Mouse (Mus musculus) common myeloid progenitor, adult 5-6 weeks (primary cell): ENCODE data around the gene Eml1. TPM values are rescaled to one million over a fixed set of nuclear protein-coding genes. Genes with fewer than 3 reads are reported as not detected.

ENCODE experiments used
- ATAC-seq: replicated peaks from 2 replicates; pipeline ENCODE4 v1.8.0; 2016; ENCODE audit warnings: low read depth, mild to moderate bottlenecking, moderate TSS enrichment, inconsistent platforms; ENCODE audit not compliant: poor library complexity, severe bottlenecking
- total RNA-seq: library from RNA; stranded (forward); fragments of 200-1000, 187-1606 nt; gene quantifications from 2 replicates; pipeline ENCODE4 v1.2.3, GENCODE M21; 2017

Eml1 gene
- total RNA-seq, 1 experiment from 2014 or later: not detected

GRCm38 (mm10) chr12:108371429-108371765 is 640 bp downstream of the Eml1 start:
- ATAC-seq: no peak

DNA sequence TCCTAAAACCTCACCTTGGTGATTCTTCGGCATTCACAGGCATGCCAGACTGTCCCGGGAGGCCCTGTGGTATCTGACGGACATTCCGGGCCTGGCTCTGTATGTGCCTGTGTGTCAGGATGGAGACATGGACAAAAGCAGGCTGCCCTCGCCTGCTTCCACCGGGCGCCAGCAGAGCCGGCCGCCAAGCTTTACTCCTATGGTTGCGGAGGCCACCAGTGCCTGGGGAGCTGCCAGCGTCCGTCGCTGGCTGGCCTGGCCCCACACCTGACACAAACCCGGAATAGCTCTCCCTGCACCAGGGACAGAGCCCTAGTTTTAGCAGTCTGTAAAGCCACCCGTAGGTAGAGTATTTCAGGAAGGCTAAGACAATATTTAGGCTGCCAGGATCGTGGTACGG is 1.5 kb downstream of the Eml1 start:
- ATAC-seq: no peak

GRCm38 (mm10) chr12:108373611-108374010 is 2.9 kb downstream of the Eml1 start:
- ATAC-seq: no peak

- ATAC-seq: no peak
Measured at GRCm38 (mm10) chr12:108374689-108375088, 3.9 kb downstream of the Eml1 start.

DNA sequence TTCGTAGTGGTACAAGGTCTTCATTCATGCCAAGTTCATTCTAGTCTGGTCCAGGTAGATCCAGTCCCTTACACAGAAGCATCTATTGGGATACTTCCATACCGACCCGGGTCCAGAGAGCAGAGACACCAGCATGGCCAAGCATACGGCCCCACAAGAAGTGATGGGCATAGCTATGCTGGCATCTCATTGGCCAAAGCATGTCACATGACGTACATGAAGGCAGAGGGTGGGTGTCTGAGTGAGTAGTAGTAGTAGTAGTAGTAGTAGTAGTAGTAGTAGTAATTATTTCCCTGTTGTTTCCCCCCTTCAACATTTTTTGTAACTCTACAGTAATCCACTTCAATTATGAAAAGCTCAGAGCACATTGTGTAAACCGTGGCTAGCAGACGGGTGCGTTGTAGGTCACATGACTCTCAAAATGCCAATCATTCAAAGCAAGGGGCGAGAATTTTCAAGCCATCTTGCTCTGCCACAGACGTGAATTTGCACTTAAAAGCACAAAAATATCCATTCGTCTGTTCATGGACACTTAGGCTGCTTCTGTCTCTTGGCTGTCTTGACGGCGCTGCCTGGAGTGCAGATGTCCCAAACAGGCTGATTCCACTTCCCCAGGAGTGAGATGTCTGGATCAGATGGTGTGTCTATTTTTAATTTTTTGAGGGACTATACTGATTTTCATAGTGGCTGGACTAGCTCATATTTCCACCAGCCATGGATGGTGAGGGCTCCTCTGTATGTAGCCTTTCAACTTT is 7.8 kb downstream of the Eml1 start:
- no peak for ATAC-seq

DNA sequence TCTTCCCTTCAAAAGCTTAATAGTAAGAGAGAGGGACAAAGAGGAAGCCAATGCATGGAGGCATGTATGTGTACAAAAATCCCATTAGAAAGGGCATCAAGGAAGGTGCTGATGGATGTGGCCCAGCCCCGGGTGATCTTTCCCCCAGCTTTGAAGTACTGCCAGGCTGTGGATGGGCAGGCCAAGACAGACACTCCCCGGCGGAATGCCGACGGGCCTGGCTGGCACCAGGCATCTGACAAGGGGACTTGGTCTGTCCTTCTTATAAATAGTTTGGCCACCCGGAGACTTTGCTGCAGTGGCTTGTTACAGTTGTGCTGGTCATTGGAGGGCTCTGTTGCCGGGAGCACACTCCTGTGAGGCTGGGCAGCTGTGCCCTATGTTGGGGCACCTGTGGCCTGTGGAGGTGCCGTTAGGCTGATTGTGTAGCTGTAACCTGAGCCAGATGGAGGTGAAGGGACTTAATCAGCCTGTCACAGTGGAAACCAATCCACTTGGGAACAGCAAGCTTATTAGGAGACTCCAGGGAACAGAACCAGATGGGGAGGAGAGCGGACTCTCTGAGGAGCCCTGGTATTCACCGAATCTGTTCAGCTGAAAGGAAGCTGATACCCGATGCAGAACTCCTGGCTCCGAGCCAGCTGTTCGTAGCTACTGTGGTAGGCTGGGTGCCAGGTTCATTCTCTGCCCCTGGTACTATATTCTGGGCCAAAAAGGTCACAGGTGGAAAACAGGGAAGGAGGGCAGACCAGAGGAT is 15.9 kb downstream of the Eml1 start:
- ATAC-seq: no peak

DNA sequence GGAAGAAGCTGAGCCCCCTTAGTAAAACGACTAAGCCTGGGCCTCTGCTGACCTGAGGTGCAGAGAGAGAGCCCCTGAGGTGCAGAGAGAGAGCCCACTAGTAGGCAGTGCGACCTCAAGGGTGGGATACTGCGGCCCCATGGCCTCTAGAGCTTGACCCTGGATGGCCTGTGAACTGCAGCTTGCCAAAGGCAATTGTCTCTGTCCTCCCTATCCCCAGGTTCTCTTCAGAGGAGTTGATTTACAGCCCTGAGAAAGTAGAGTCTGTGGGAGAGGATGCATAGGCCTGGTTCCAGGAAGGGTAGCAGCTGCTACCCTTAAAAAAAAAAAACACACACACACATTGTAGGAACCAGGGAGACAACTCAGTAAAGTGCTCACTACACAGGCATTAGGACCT is 19.0 kb downstream of the Eml1 start:
- ATAC-seq: no peak

- no peak for ATAC-seq
Measured at GRCm38 (mm10) chr12:108392254-108393044, 21.7 kb downstream of the Eml1 start.

GRCm38 (mm10) chr12:108393082-108393481 is 22.3 kb downstream of the Eml1 start:
- no peak for ATAC-seq

DNA sequence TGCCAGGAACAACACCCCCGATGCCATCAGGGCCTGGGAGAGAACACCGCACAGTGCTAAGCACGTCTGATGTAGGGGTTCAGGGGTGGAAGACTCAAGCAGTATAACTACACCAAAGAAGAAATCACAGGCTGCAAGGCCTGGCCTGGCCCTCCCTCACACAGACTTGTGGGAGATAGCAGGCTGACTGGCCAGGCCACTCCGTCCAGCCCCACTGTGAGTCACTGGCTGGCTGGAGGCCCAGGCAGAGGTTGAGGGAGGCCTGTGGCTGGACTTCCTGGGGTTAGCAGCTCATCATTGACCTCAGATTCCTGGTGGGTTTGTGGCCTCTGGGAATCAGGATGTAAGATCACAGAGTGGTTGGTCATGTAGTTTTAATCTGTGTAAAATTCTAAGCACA is 22.9 kb downstream of the Eml1 start:
- ATAC-seq: no peak

DNA sequence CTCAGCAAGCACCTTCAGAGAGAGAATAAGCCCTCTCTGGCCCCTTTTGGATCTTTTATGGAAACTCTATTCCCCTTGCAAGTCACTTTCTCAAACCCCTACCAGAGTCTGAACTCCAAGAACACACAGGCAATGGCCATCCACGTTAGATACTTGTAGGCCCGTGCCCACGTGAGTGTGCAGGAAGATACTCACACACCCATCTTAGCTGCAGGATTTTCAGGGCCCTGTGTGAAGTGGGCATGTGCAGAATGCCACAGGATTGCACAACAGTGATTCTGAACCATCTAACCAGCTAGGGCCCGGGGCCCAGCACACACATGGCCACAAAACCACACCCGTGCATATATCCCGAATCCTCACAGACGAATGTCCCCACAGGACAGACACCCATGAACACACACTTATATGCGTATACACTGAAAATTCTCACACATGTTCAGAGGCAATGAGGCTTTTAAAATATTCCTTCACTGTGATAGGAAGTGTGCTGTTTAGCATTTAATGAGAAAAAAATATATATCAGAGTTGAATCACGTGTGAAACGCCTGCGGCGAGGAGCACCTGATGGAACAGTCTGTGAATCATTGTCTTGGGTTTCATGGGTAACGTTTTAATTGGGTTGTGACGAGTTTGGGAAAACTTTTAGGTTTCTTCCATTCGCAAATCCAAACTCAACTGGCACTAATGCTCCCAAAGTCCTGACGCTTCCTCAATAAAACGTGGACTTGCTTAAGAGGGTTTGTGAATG is 24.0 kb downstream of the Eml1 start:
- no peak for ATAC-seq

DNA sequence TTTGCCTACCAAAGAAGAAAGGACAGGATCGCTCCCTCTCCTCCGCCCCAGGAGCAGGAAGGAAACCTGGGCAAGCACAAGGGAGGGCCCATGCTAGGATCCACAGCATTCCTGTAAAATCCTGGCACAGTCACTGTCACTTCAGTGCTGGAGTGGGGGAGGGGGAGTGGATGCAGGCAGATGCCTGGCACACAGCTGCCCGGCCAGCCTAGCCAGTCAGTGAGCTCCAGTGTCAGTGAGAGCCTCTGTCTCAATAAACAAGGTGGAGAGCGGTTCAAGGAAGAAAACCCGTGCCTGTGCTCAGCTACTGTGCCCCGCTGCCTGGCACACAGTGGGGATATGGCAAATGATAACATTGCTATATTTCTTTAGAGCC is 24.5 kb downstream of the Eml1 start:
- ATAC-seq: no peak

DNA sequence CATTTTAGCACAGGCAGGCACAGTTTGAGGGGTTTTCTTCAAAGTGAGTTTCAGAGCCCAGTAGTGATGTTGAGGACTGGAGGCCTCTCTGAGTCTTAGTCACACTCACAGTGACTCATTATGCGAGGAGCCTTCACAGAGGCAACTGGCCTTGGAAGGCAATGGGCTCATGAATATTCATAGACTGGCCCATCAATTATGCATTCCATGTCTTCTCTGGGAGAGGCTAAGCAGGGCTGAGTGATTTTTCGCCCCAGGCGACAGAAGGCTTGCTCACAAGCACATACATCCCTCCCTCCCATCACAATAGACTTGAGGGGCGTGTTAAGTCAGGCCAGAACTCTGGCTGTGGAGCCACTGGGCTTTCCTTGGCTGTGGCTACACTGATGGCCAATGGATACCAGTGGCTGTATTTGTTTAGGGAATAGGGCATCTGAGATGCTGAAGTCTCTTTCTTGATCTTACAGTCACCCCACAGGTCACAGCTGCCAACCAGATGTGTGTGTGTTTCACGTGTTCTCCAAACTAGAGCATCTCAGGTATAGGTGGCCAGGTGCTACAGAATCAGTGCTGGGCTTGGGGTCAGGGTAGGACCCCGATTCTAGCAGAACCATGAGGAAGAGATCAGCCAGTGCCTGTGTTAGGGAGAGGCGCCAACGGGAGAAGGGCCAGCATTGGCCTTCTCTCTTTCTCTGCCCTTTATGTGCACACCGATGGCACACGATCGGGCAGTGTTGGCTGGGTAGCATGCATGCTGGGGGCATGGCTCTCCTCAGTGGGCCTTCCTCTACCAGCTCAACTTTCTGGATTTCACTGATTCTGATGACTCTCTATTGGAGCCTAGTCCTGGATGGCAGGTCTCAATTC is 25.6 kb downstream of the Eml1 start:
- no peak for ATAC-seq

GRCm38 (mm10) chr12:108398681-108399080 is 27.9 kb downstream of the Eml1 start:
- ATAC-seq: no peak

GRCm38 (mm10) chr12:108399191-108399590 is 28.4 kb downstream of the Eml1 start:
- no peak for ATAC-seq

DNA sequence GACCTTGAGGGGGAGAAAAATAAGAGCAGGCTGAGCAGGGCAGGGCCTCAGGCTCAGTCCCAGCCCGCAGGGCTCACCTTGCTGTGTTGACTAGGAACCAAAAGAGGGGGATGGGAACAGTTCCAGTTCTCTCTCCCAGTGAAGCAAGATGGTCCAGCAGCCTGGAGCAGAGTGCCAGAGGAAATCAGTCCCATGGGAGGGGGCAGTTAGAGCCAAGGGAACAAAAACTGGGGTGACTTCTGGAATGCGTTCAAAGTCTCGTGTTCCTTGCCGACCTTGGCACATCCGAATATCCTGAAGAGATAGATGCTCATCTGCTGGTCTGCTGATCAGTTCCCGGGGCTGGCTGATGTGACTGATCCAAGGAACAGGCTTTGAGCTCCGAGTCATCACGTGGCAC is 30.2 kb downstream of the Eml1 start:
- no peak for ATAC-seq

DNA sequence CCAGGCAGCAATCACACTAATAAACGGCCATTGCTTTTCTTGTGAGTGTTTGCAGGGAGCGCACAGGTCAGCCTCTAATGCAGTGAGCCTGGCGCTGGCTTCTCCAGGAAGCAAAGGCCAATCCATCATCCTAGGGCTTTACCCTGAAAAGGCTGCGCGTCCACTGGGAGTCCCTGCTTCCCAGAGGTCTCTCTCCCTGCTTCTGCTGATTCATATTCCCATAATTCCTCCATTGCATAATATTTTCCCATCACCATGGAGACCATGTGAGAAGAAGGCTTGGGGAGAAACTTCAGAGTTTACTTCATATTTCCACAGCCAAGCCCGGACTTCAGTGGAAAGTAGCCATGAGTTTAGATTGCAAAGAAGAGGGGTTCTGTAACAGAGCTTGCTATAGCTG is 33.2 kb downstream of the Eml1 start:
- ATAC-seq: no peak

- no peak for ATAC-seq
Measured at GRCm38 (mm10) chr12:108409100-108409499, 38.3 kb downstream of the Eml1 start.

- no peak for ATAC-seq
Measured at GRCm38 (mm10) chr12:108410416-108411208, 39.9 kb downstream of the Eml1 start.
